Mouse (Mus musculus): ENCODE measurements around the gene Hsd17b11.

GRCm38 (mm10) chr5:103992831-103993230 is 28.9 kb downstream of the Hsd17b11 start:
- TF ChIP-seq SMC3 (IDR thresholded peaks at IDR 0.05; ENCODE audit: low read depth, low read length) (no peak), USF1 (IDR thresholded peaks at IDR 0.05; ENCODE audit: low read depth, low read length) (no peak), SIN3A (IDR thresholded peaks at IDR 0.05; ENCODE audit: low read length) (no peak), CTCF (conservative IDR thresholded peaks at IDR 0.05 in 1 of 2, IDR thresholded peaks at IDR 0.05 in 1 of 2; ENCODE audit: low read depth in 2 of 2, low read length in 2 of 2) (no peak)

Measured in CH12.LX (cell line).